Mouse (Mus musculus): ENCODE measurements around the gene Cog5. TPM values are rescaled to one million over a fixed set of nuclear protein-coding genes. Genes with fewer than 3 reads are reported as not detected.

Gene Cog5
- total and polyA plus RNA-seq, 3 experiments, result 34.8 to 42.7 (median 39.3) TPM

- in situ Hi-C loops (cut with MboI; ENCODE audit: low pct_ligation_motif_present, low pct_unique_long_range_greater_than_20kb, low sequenced_read_pairs) (loop anchor here (25.0 kb wide), 1 partner anchor 416 kb away; no protein-coding TSS in a partner anchor), dilution Hi-C loops (cut with MboI; ENCODE audit: extremely low pct_ligation_motif_present, extremely low pct_unique_long_range_greater_than_20kb, low sequenced_read_pairs) (no loop called here)
- no peak for TF ChIP-seq POLR2A (IDR thresholded peaks at IDR 0.05; ENCODE audit: low read depth, low read length)
- TF ChIP-seq NELFE (IDR thresholded peaks at IDR 0.05; ENCODE audit: low read depth, low read length), result no peak
- TF ChIP-seq CTCF (conservative IDR thresholded peaks at IDR 0.05 in 1 of 2, IDR thresholded peaks at IDR 0.05 in 1 of 2; ENCODE audit: low read depth in 2 of 2, low read length in 2 of 2), result no peak
- no peak for TF ChIP-seq ELF1 (IDR thresholded peaks at IDR 0.05; ENCODE audit: low read depth, low read length)
- TF ChIP-seq MYC (IDR thresholded peaks at IDR 0.05; ENCODE audit: low read depth, low read length), result no peak
- TF ChIP-seq TBP (conservative IDR thresholded peaks at IDR 0.05; ENCODE audit: low read depth, low read length), result no peak
- TF ChIP-seq CHD1 (IDR thresholded peaks at IDR 0.05; ENCODE audit: low read depth, low read length), result no peak
- no peak for TF ChIP-seq USF2 (conservative IDR thresholded peaks at IDR 0.05; ENCODE audit: low read depth, low read length)
- TF ChIP-seq USF1 (IDR thresholded peaks at IDR 0.05; ENCODE audit: low read depth, low read length), result no peak
- no peak for TF ChIP-seq GABPA (IDR thresholded peaks at IDR 0.05; ENCODE audit: insufficient replicate concordance, low read depth, low read length)
- TF ChIP-seq E2F4 (IDR thresholded peaks at IDR 0.05; ENCODE audit: insufficient replicate concordance, low read depth, low read length), result no peak
- TF ChIP-seq MAX (IDR thresholded peaks at IDR 0.05; ENCODE audit: low read length), result no peak
- TF ChIP-seq MXI1 (IDR thresholded peaks at IDR 0.05; ENCODE audit: low read depth, low read length), result no peak
- no peak for TF ChIP-seq ZKSCAN1 (IDR thresholded peaks at IDR 0.05; ENCODE audit: borderline replicate concordance, low read depth, low read length)
- H3K27me3 ChIP-seq (replicated peaks), result no peaks in the 10 kb centered on the region
- no peak overlapping the region for H3K27ac ChIP-seq (ENCODE audit: insufficient read depth, low read depth)
- no peaks in the 10 kb centered on the region for H3K4me1 ChIP-seq (ENCODE audit: control insufficient read depth in 1 of 2, insufficient read depth in 2 of 2)
- no peak for DNase-seq (ENCODE audit: extremely low read depth)
- H3K79me2 ChIP-seq (replicated peaks; ENCODE audit: control insufficient read depth, extremely low read depth, insufficient read depth, poor library complexity, severe bottlenecking), result no peaks in the 10 kb centered on the region
- no peak overlapping the region for H3K4me2 ChIP-seq (ENCODE audit: insufficient read depth, low read depth, poor library complexity, severe bottlenecking)
- no peaks in the 10 kb centered on the region for H3K9me3 ChIP-seq (replicated peaks; ENCODE audit: low read length)
- H3K4me3 ChIP-seq (replicated peaks in 1 of 3; ENCODE audit: low read depth in 2 of 3, low read length in 2 of 3, poor library complexity in 1 of 3), result no peak overlapping the region
- H3K9ac ChIP-seq (ENCODE audit: insufficient read depth, low read depth), result no peak overlapping the region
- H3K36me3 ChIP-seq (replicated peaks in 1 of 2; ENCODE audit: control insufficient read depth in 1 of 2, insufficient read depth in 1 of 2, low read length in 1 of 2), result peaks cover 60 to 83% of the 10 kb centered on the region in 2 experiments
Observed at GRCm38 (mm10) chr12:31928498-31928897, 273.8 kb downstream of the Cog5 start.

- Histone ChIP-seq H3K36me3 (replicated peaks in 1 of 2; ENCODE audit: control insufficient read depth in 1 of 2, insufficient read depth in 1 of 2, low read length in 1 of 2) (peaks cover 56 to 81% of the 10 kb centered on the region in 2 experiments), H3K4me2 (ENCODE audit: insufficient read depth, low read depth, poor library complexity, severe bottlenecking) (no peak overlapping the region), H3K9ac (ENCODE audit: insufficient read depth, low read depth) (no peak overlapping the region), H3K4me3 (replicated peaks in 1 of 3; ENCODE audit: low read depth in 2 of 3, low read length in 2 of 3, poor library complexity in 1 of 3) (no peak overlapping the region), H3K27ac (ENCODE audit: insufficient read depth, low read depth) (no peak overlapping the region), H3K27me3 (replicated peaks) (no peaks in the 10 kb centered on the region), H3K79me2 (replicated peaks; ENCODE audit: control insufficient read depth, extremely low read depth, insufficient read depth, poor library complexity, severe bottlenecking) (no peaks in the 10 kb centered on the region), H3K9me3 (replicated peaks; ENCODE audit: low read length) (no peaks in the 10 kb centered on the region), H3K4me1 (ENCODE audit: control insufficient read depth in 1 of 2, insufficient read depth in 2 of 2) (no peaks in the 10 kb centered on the region)
- dilution Hi-C loops (cut with MboI; ENCODE audit: extremely low pct_ligation_motif_present, extremely low pct_unique_long_range_greater_than_20kb, low sequenced_read_pairs) (no loop called here), in situ Hi-C loops (cut with MboI; ENCODE audit: low pct_ligation_motif_present, low pct_unique_long_range_greater_than_20kb, low sequenced_read_pairs) (loop anchor here (25.0 kb wide), 1 partner anchor 420 kb away; no protein-coding TSS in a partner anchor)
- TF ChIP-seq SIN3A (IDR thresholded peaks at IDR 0.05; ENCODE audit: low read length), result no peak
- TF ChIP-seq MAX (IDR thresholded peaks at IDR 0.05; ENCODE audit: low read length), result no peak
- TF ChIP-seq MEF2A (IDR thresholded peaks at IDR 0.05; ENCODE audit: borderline replicate concordance, low read depth, low read length), result no peak
- TF ChIP-seq GABPA (IDR thresholded peaks at IDR 0.05; ENCODE audit: insufficient replicate concordance, low read depth, low read length), result no peak
- no peak for TF ChIP-seq ELF1 (IDR thresholded peaks at IDR 0.05; ENCODE audit: low read depth, low read length)
- no peak for TF ChIP-seq PAX5 (IDR thresholded peaks at IDR 0.05; ENCODE audit: low read length)
- no peak for TF ChIP-seq ZC3H11A (IDR thresholded peaks at IDR 0.05; ENCODE audit: low read depth, low read length)
- no peak for TF ChIP-seq ZNF384 (IDR thresholded peaks at IDR 0.05; ENCODE audit: low read depth, low read length)
- TF ChIP-seq IRF4 (IDR thresholded peaks at IDR 0.05; ENCODE audit: low read depth, low read length), result no peak
- no peak for TF ChIP-seq MXI1 (IDR thresholded peaks at IDR 0.05; ENCODE audit: low read depth, low read length)
- DNase-seq (ENCODE audit: extremely low read depth), result no peak
Observed at GRCm38 (mm10) chr12:31931818-31932217, 277.1 kb downstream of the Cog5 start.

Data from CH12.LX (cell line).